Mouse (Mus musculus): ENCODE measurements around the gene Adgrd1. TPM values are rescaled to one million over a fixed set of nuclear protein-coding genes. Genes with fewer than 3 reads are reported as not detected.

Gene Adgrd1
- 0.19 and 0.24 TPM in 2 replicates for polyA plus RNA-seq (2015; fragmentation: Nextera tagmentation; extraction: Ambion mirVana)

- H3K36me3 ChIP-seq: no peaks in the 10 kb centered on the region
- H3K27me3 ChIP-seq: 0 out of 2 replicates have a peak, but pooled peaks cover 2% of the 10 kb centered on the region
- H3K4me2 ChIP-seq (replicated peaks): no peak within 1 kb of the TSS
- 43% methylated on average over 6 of the region's 6 CpGs for WGBS
- no peak within 1 kb of the TSS for H3K27ac ChIP-seq
- H3K4me1 ChIP-seq: 0 out of 2 replicates have a peak, but pooled peaks cover 3% of the 10 kb centered on the region
- H3K9ac ChIP-seq: no peak within 1 kb of the TSS
- no peak for ATAC-seq (ENCODE audit: low FRiP score, low read depth)
- H3K4me3 ChIP-seq: no peak within 1 kb of the TSS
- no peaks in the 10 kb centered on the region for H3K9me3 ChIP-seq
Measured at GRCm38 (mm10) chr5:129096511-129096910, at the start of gene Adgrd1. Gene Adgrd1, plus strand, starts transcription at chr5:129096750.

- no peak overlapping the region for H3K4me3 ChIP-seq
- H3K27me3 ChIP-seq: no peaks in the 10 kb centered on the region
- no peak overlapping the region for H3K27ac ChIP-seq
- 73% methylated on average over 9 of the region's 9 CpGs for WGBS
- no peaks in the 10 kb centered on the region for H3K4me1 ChIP-seq
- no peaks in the 10 kb centered on the region for H3K9me3 ChIP-seq
- no peak for ATAC-seq (ENCODE audit: low FRiP score, low read depth)
- H3K9ac ChIP-seq: no peak overlapping the region
- H3K36me3 ChIP-seq: no peaks in the 10 kb centered on the region
- H3K4me2 ChIP-seq (replicated peaks): no peak overlapping the region
Measured at GRCm38 (mm10) chr5:129049372-129049771, 47.2 kb upstream of the Adgrd1 start.

GRCm38 (mm10) chr5:129051910-129052309 lies 44.6 kb upstream of the Adgrd1 start:
- no peak overlapping the region for H3K4me2 ChIP-seq (replicated peaks)
- no peak overlapping the region for H3K9ac ChIP-seq
- no peaks in the 10 kb centered on the region for H3K9me3 ChIP-seq
- no peaks in the 10 kb centered on the region for H3K4me1 ChIP-seq
- no peak overlapping the region for H3K27ac ChIP-seq
- no peak for ATAC-seq (ENCODE audit: low FRiP score, low read depth)
- no peaks in the 10 kb centered on the region for H3K36me3 ChIP-seq
- H3K27me3 ChIP-seq: no peaks in the 10 kb centered on the region
- H3K4me3 ChIP-seq: no peak overlapping the region
- 77% methylated on average over 3 of the region's 3 CpGs for WGBS

GRCm38 (mm10) chr5:129052636-129053355 lies 43.8 kb upstream of the Adgrd1 start:
- Histone ChIP-seq H3K9me3 (no peaks in the 10 kb centered on the region), H3K4me3 (no peak overlapping the region), H3K27ac (no peak overlapping the region), H3K4me1 (no peaks in the 10 kb centered on the region), H3K4me2 (replicated peaks) (no peak overlapping the region), H3K9ac (no peak overlapping the region), H3K36me3 (no peaks in the 10 kb centered on the region), H3K27me3 (no peaks in the 10 kb centered on the region; the same call in 1 of the 2 replicates)
- WGBS: 36% methylated on average over 20 of the region's 20 CpGs
- ATAC-seq (ENCODE audit: low FRiP score, low read depth): no peak

GRCm38 (mm10) chr5:129054675-129055284 lies 41.8 kb upstream of the Adgrd1 start:
- Histone ChIP-seq H3K27ac (no peak overlapping the region), H3K36me3 (no peaks in the 10 kb centered on the region), H3K4me2 (replicated peaks) (no peak overlapping the region), H3K9ac (no peak overlapping the region), H3K4me3 (no peak overlapping the region), H3K9me3 (no peaks in the 10 kb centered on the region), H3K4me1 (no peaks in the 10 kb centered on the region), H3K27me3 (no peaks in the 10 kb centered on the region; the same call in none of the 2 replicates)
- no peak for ATAC-seq (ENCODE audit: low FRiP score, low read depth)
- 68% methylated on average over 9 of the region's 9 CpGs for WGBS

- Histone ChIP-seq H3K9ac (no peak overlapping the region), H3K36me3 (no peaks in the 10 kb centered on the region), H3K27me3 (peaks cover 16% of the 10 kb centered on the region), H3K4me3 (no peak overlapping the region), H3K4me1 (peaks cover 5% of the 10 kb centered on the region), H3K27ac (no peak overlapping the region), H3K4me2 (replicated peaks) (no peak overlapping the region), H3K9me3 (no peaks in the 10 kb centered on the region)
- WGBS: 82% methylated on average over 3 of the region's 3 CpGs
- no peak for ATAC-seq (ENCODE audit: low FRiP score, low read depth)
Measured at GRCm38 (mm10) chr5:129059116-129059515, 37.4 kb upstream of the Adgrd1 start.

GRCm38 (mm10) chr5:129061579-129061978 lies 35.0 kb upstream of the Adgrd1 start:
- Histone ChIP-seq H3K4me3 (no peak overlapping the region), H3K9me3 (no peaks in the 10 kb centered on the region), H3K36me3 (no peaks in the 10 kb centered on the region), H3K27ac (no peak overlapping the region), H3K4me1 (peaks cover 5% of the 10 kb centered on the region), H3K9ac (no peak overlapping the region), H3K27me3 (peaks cover 16% of the 10 kb centered on the region), H3K4me2 (replicated peaks) (no peak overlapping the region)
- no peak for ATAC-seq (ENCODE audit: low FRiP score, low read depth)
- 22% methylated on average over 13 of the region's 13 CpGs for WGBS

- ATAC-seq (ENCODE audit: low FRiP score, low read depth): 0 out of 2 replicates have a peak, but pooled peaks have one; percentile 28
- no peaks in the 10 kb centered on the region for H3K9me3 ChIP-seq
- peak overlapping the region; percentile 33 for H3K4me3 ChIP-seq
- no peak overlapping the region for H3K27ac ChIP-seq
- 12% methylated on average over 21 of the region's 21 CpGs for WGBS
- peaks cover 7% of the 10 kb centered on the region for H3K4me1 ChIP-seq
- peaks cover 16% of the 10 kb centered on the region for H3K27me3 ChIP-seq
- peak overlapping the region; percentile 60 for H3K4me2 ChIP-seq (replicated peaks)
- no peaks in the 10 kb centered on the region for H3K36me3 ChIP-seq
- H3K9ac ChIP-seq: no peak overlapping the region
Measured at GRCm38 (mm10) chr5:129063037-129063791, 33.3 kb upstream of the Adgrd1 start.

GRCm38 (mm10) chr5:129063792-129064087 lies 32.8 kb upstream of the Adgrd1 start:
- 35% methylated on average over 8 of the region's 8 CpGs for WGBS
- H3K27ac ChIP-seq: no peak overlapping the region
- H3K4me1 ChIP-seq: peaks cover 7% of the 10 kb centered on the region
- H3K4me3 ChIP-seq: peak overlapping the region; percentile 33
- peaks cover 16% of the 10 kb centered on the region for H3K27me3 ChIP-seq
- no peaks in the 10 kb centered on the region for H3K9me3 ChIP-seq
- peak overlapping the region; percentile 60 for H3K4me2 ChIP-seq (replicated peaks)
- no peaks in the 10 kb centered on the region for H3K36me3 ChIP-seq
- ATAC-seq (ENCODE audit: low FRiP score, low read depth): no peak
- no peak overlapping the region for H3K9ac ChIP-seq

- H3K36me3 ChIP-seq: no peaks in the 10 kb centered on the region
- 70% methylated on average over 11 of the region's 11 CpGs for WGBS
- H3K27me3 ChIP-seq: peaks cover 16% of the 10 kb centered on the region
- H3K27ac ChIP-seq: no peak overlapping the region
- no peak overlapping the region for H3K9ac ChIP-seq
- H3K4me3 ChIP-seq: no peak overlapping the region
- no peaks in the 10 kb centered on the region for H3K9me3 ChIP-seq
- ATAC-seq (ENCODE audit: low FRiP score, low read depth): no peak
- H3K4me1 ChIP-seq: peaks cover 7% of the 10 kb centered on the region
- H3K4me2 ChIP-seq (replicated peaks): no peak overlapping the region
Measured at GRCm38 (mm10) chr5:129064186-129064585, 32.4 kb upstream of the Adgrd1 start.

- no peak overlapping the region for H3K4me3 ChIP-seq
- H3K9me3 ChIP-seq: no peaks in the 10 kb centered on the region
- no peak overlapping the region for H3K9ac ChIP-seq
- no peak for ATAC-seq (ENCODE audit: low FRiP score, low read depth)
- WGBS: 80% methylated on average over 12 of the region's 12 CpGs
- peaks cover 7% of the 10 kb centered on the region for H3K4me1 ChIP-seq
- H3K27me3 ChIP-seq: peaks cover 16% of the 10 kb centered on the region
- H3K4me2 ChIP-seq (replicated peaks): no peak overlapping the region
- H3K27ac ChIP-seq: no peak overlapping the region
- H3K36me3 ChIP-seq: no peaks in the 10 kb centered on the region
Measured at GRCm38 (mm10) chr5:129065301-129065700, 31.2 kb upstream of the Adgrd1 start.

GRCm38 (mm10) chr5:129065946-129066345 lies 30.6 kb upstream of the Adgrd1 start:
- 77% methylated on average over 9 of the region's 9 CpGs for WGBS
- no peak for ATAC-seq (ENCODE audit: low FRiP score, low read depth)
- H3K4me1 ChIP-seq: peaks cover 7% of the 10 kb centered on the region

More at GRCm38 (mm10) chr5:129065946-129066345, 30.6 kb upstream of the Adgrd1 start:
- Histone ChIP-seq H3K4me3 (no peak overlapping the region), H3K27ac (no peak overlapping the region), H3K36me3 (no peaks in the 10 kb centered on the region), H3K9me3 (no peaks in the 10 kb centered on the region), H3K9ac (no peak overlapping the region), H3K4me2 (replicated peaks) (no peak overlapping the region), H3K27me3 (peaks cover 14% of the 10 kb centered on the region)
